In the genomic region with DNA sequence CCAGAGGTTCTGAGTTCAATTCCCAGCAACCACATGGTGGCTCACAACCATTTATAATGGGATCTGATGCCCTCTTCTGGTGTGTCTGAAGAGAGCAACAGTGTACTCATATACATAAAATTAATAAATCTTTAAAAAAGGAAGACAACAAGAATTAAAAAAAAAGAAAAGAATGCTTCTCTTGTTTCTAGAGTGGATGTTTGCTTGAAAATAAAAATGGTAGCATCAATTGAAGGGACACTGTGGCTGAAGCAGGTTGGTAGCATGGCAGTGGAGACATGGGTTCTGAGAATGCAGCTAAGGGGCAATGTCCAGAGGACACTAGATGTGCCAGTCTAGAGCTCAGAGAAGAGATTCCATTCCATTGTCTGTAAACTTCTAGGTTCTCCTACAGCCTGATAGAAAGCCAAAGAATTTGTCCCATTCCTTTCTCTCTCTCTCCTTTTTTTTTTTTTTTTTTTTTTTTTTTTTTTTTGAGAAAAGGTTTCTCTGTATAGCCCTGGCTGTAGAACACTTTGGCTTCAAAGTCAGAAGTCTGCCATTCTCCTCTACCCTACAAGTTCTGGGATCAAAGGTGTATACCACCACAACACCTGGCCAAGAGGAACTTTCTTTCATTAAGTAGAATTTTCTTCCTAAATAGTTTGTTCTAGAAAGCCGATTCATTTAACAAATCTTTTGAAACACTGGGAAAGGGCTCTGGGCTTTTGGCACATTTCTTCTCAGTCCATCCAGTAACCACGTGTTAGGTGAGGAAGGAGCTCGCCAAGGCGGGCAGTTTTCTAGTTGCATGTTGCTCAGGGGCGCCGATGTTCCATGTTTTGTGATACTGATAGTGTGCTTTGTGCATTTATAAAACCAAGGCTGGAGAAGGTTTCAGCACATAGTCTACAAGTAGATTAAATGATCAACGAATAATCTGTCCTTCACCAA, we compare ENCODE assay signal across 15 mouse cellular contexts.
DNase-seq lines count a peak whose midpoint lies in the region; ATAC-seq lines count a peak whose summit lies in the region.
"Had no signal": no experiment of that assay in that cellular context is flagged by ENCODE, and none has a peak within 500 bp of the region (broad histone marks: within the 10 kb centered on the region; RNA-seq: fewer than 3 reads in every experiment).

No protein-coding gene starts in this region.

- H3K27me3 ChIP-seq in hindbrain, embryonic 12.5 days: no peaks in the 10 kb centered on the region
- H3K27me3 ChIP-seq in hindbrain, embryonic 11.5 days (ENCODE audit: control insufficient read depth, insufficient read depth, low read length): no peaks in the 10 kb centered on the region
- peaks cover 3% of the 10 kb centered on the region; the same call in 1 of the 2 replicates for H3K27me3 ChIP-seq in midbrain, embryonic 12.5 days
- no peaks in the 10 kb centered on the region for H3K27me3 ChIP-seq in midbrain, embryonic 16.5 days (ENCODE audit: control insufficient read depth, insufficient read depth, low read depth, low read length)
- no peaks in the 10 kb centered on the region for H3K27me3 ChIP-seq in embryonic facial prominence, embryonic 13.5 days
- H3K27me3 ChIP-seq in midbrain, embryonic 13.5 days: no peaks in the 10 kb centered on the region
- H3K27me3 ChIP-seq: liver, embryonic 13.5 days had no signal

- no peaks in the 10 kb centered on the region for H3K9me3 ChIP-seq in hindbrain, embryonic 12.5 days (replicated peaks)
- H3K9me3 ChIP-seq in hindbrain, embryonic 11.5 days (ENCODE audit: control insufficient read depth, low read length): no peaks in the 10 kb centered on the region
- no peaks in the 10 kb centered on the region for H3K9me3 ChIP-seq in midbrain, embryonic 12.5 days
- no peaks in the 10 kb centered on the region for H3K9me3 ChIP-seq in midbrain, embryonic 16.5 days (replicated peaks; ENCODE audit: control insufficient read depth, low read length, poor library complexity, severe bottlenecking)
- H3K9me3 ChIP-seq in embryonic facial prominence, embryonic 13.5 days: no peaks in the 10 kb centered on the region
- H3K9me3 ChIP-seq in midbrain, embryonic 13.5 days: no peaks in the 10 kb centered on the region
- H3K9me3 ChIP-seq: G1E; liver, embryonic 13.5 days had no signal

- DNase-seq in hindbrain, embryonic 11.5 days (ENCODE audit: low spot score): no peak
- no peak for DNase-seq in left cerebral cortex, adult 18-20 months (ENCODE audit: low spot score in 2 of 2)
- DNase-seq: cerebellum, adult 9-10 months; gastrocnemius, postnatal 10 days; kidney, postnatal 4 days; liver, embryonic 13.5 days; lung, postnatal 14 days; spleen, adult 18-20 months had no signal

- peak overlapping the region; percentile 49; the same call in 1 of the 2 replicates for H3K4me2 ChIP-seq in hindbrain, embryonic 12.5 days (replicated peaks)
- no peak overlapping the region for H3K4me2 ChIP-seq in hindbrain, embryonic 11.5 days (replicated peaks; ENCODE audit: low read depth, low read length)
- H3K4me2 ChIP-seq in midbrain, embryonic 12.5 days (replicated peaks): peak overlapping the region; percentile 50; the same call in 1 of the 2 replicates
- H3K4me2 ChIP-seq in midbrain, embryonic 16.5 days (ENCODE audit: low read length): no peak overlapping the region
- peak overlapping the region; percentile 55 for H3K4me2 ChIP-seq in embryonic facial prominence, embryonic 13.5 days
- peak overlapping the region; percentile 45; the same call in 1 of the 2 replicates for H3K4me2 ChIP-seq in midbrain, embryonic 13.5 days (replicated peaks)

- no peak overlapping the region for H3K27ac ChIP-seq in hindbrain, embryonic 12.5 days
- no peak overlapping the region for H3K27ac ChIP-seq in hindbrain, embryonic 11.5 days (ENCODE audit: low read depth, low read length)
- peak overlapping the region; percentile 66; the same call in 1 of the 2 replicates for H3K27ac ChIP-seq in midbrain, embryonic 12.5 days (replicated peaks)
- H3K27ac ChIP-seq in midbrain, embryonic 16.5 days (ENCODE audit: low read length): no peak overlapping the region
- no peak overlapping the region for H3K27ac ChIP-seq in embryonic facial prominence, embryonic 13.5 days
- no peak overlapping the region for H3K27ac ChIP-seq in midbrain, embryonic 13.5 days

- WGBS in hindbrain, embryonic 12.5 days: 96% methylated on average over 7 of the region's 7 CpGs
- WGBS in hindbrain, embryonic 11.5 days: 94% methylated on average over 7 of the region's 7 CpGs
- 95% methylated on average over 7 of the region's 7 CpGs for WGBS in midbrain, embryonic 12.5 days
- 96% methylated on average over 7 of the region's 7 CpGs for WGBS in midbrain, embryonic 16.5 days
- 92% methylated on average over 7 of the region's 7 CpGs for WGBS in embryonic facial prominence, embryonic 13.5 days
- WGBS in midbrain, embryonic 13.5 days: 97% methylated on average over 7 of the region's 7 CpGs

- H3K9ac ChIP-seq in hindbrain, embryonic 12.5 days: no peak overlapping the region
- no peak overlapping the region for H3K9ac ChIP-seq in hindbrain, embryonic 11.5 days (ENCODE audit: low read depth, low read length)
- H3K9ac ChIP-seq in midbrain, embryonic 12.5 days (replicated peaks): no peak overlapping the region
- H3K9ac ChIP-seq in midbrain, embryonic 16.5 days (ENCODE audit: low read depth, low read length): no peak overlapping the region
- no peak overlapping the region for H3K9ac ChIP-seq in embryonic facial prominence, embryonic 13.5 days
- no peak overlapping the region for H3K9ac ChIP-seq in midbrain, embryonic 13.5 days (replicated peaks)

- H3K4me1 ChIP-seq in hindbrain, embryonic 12.5 days: peaks cover 28% of the 10 kb centered on the region
- peaks cover 10% of the 10 kb centered on the region for H3K4me1 ChIP-seq in hindbrain, embryonic 11.5 days (replicated peaks; ENCODE audit: control insufficient read depth, insufficient read depth, low read length)
- peaks cover 31% of the 10 kb centered on the region for H3K4me1 ChIP-seq in midbrain, embryonic 12.5 days
- peaks cover 21% of the 10 kb centered on the region for H3K4me1 ChIP-seq in midbrain, embryonic 16.5 days (ENCODE audit: control insufficient read depth, insufficient read depth, low read length)
- peaks cover 27% of the 10 kb centered on the region for H3K4me1 ChIP-seq in embryonic facial prominence, embryonic 13.5 days
- H3K4me1 ChIP-seq in midbrain, embryonic 13.5 days (replicated peaks): peaks cover 32% of the 10 kb centered on the region

- no peak overlapping the region for H3K4me3 ChIP-seq in hindbrain, embryonic 12.5 days
- H3K4me3 ChIP-seq in hindbrain, embryonic 11.5 days (ENCODE audit: low read depth, low read length): no peak overlapping the region
- peak overlapping the region; percentile 23; the same call in 1 of the 2 replicates for H3K4me3 ChIP-seq in midbrain, embryonic 12.5 days
- no peak overlapping the region for H3K4me3 ChIP-seq in midbrain, embryonic 16.5 days (ENCODE audit: low read depth, low read length)
- no peak overlapping the region for H3K4me3 ChIP-seq in embryonic facial prominence, embryonic 13.5 days
- H3K4me3 ChIP-seq in midbrain, embryonic 13.5 days (replicated peaks): no peak overlapping the region
- H3K4me3 ChIP-seq: megakaryocyte, embryonic 14.5 days had no signal

- ATAC-seq in hindbrain, embryonic 12.5 days (ENCODE audit: low FRiP score): no peak
- no peak for ATAC-seq in hindbrain, embryonic 11.5 days (ENCODE audit: low FRiP score)
- ATAC-seq in midbrain, embryonic 12.5 days (ENCODE audit: low FRiP score, low read depth): no peak
- ATAC-seq in midbrain, embryonic 16.5 days: no peak
- no peak for ATAC-seq in embryonic facial prominence, embryonic 13.5 days (ENCODE audit: insufficient number of reproducible peaks, insufficient read depth, low FRiP score, low TSS enrichment, low read depth)
- ATAC-seq in midbrain, embryonic 13.5 days: no peak

- no peaks in the 10 kb centered on the region for H3K36me3 ChIP-seq in hindbrain, embryonic 12.5 days
- no peaks in the 10 kb centered on the region for H3K36me3 ChIP-seq in hindbrain, embryonic 11.5 days (ENCODE audit: control insufficient read depth, insufficient read depth, low read length)
- no peaks in the 10 kb centered on the region for H3K36me3 ChIP-seq in midbrain, embryonic 12.5 days
- no peaks in the 10 kb centered on the region for H3K36me3 ChIP-seq in midbrain, embryonic 16.5 days (ENCODE audit: control insufficient read depth, insufficient read depth, low read length)
- no peaks in the 10 kb centered on the region for H3K36me3 ChIP-seq in embryonic facial prominence, embryonic 13.5 days
- H3K36me3 ChIP-seq in midbrain, embryonic 13.5 days: no peaks in the 10 kb centered on the region
- H3K36me3 ChIP-seq: G1E; liver, embryonic 13.5 days had no signal

Comparison
In these comparisons a context has a peak if more than half of its experiments do, and no peak if none do; other contexts are left out.
1. H3K4me2 ChIP-seq: peak in hindbrain, embryonic 12.5 days (single experiment), midbrain, embryonic 12.5 days (single experiment), embryonic facial prominence, embryonic 13.5 days (single experiment) and midbrain, embryonic 13.5 days (single experiment); none in hindbrain, embryonic 11.5 days (single experiment) and midbrain, embryonic 16.5 days (single experiment).